Mouse (Mus musculus) spleen, adult 2 months (tissue): ENCODE measurements at regions not wholly inside any gene's neighbourhood (a gene's known extent, or its start where the extent isn't known, plus 50 kb on each side); places are given as distances from the start of the nearest gene placed in this dataset.
"Not testable (repeated sequence)": the region's sequence is repeated elsewhere in the genome, so short reads cannot be mapped to it uniquely, and the experiment has no call there.

Experiments used
- DNase-seq, 2 experiments: peaks; one replicate each; pipeline versions ENCODE4 v3.0.0 to v3.0.0-alpha.2; 2012 to 2021; ENCODE audit warnings: low spot score in 2 of 2, low read depth in 1 of 2
- H3K27ac ChIP-seq: fragments of 200-500 bp; 2 replicates; pipeline ENCODE4 v1.5.1; 2012; ENCODE audit warnings: low read length, inconsistent platforms; ENCODE audit not compliant: insufficient read depth
- H3K27me3 ChIP-seq: fragments of 200-500 bp; 2 replicates; pipeline ENCODE4 v1.6.1; 2012; ENCODE audit warnings: mild to moderate bottlenecking, moderate library complexity, low read length, inconsistent platforms; ENCODE audit not compliant: control insufficient read depth, insufficient read depth
- H3K36me3 ChIP-seq: fragments of 200-500 bp; 2 replicates; pipeline ENCODE4 v1.6.1; 2012; ENCODE audit warnings: mild to moderate bottlenecking, low read length, inconsistent platforms; ENCODE audit not compliant: control insufficient read depth, insufficient read depth
- H3K4me1 ChIP-seq: fragments of 200-500 bp; 2 replicates; pipeline ENCODE4 v1.6.1; 2011; ENCODE audit warnings: inconsistent platforms; ENCODE audit not compliant: control insufficient read depth, insufficient read depth, insufficient read length
- H3K4me3 ChIP-seq: fragments of 200-500 bp; 2 replicates; pipeline ENCODE4 v1.5.1; 2011; ENCODE audit warnings: mild to moderate bottlenecking, inconsistent platforms; ENCODE audit not compliant: insufficient read depth, insufficient read length; ENCODE audit errors: extremely low read depth
- CTCF ChIP-seq: fragments of 200-500 bp; IDR thresholded peaks from 2 replicates; pipeline ENCODE4 v1.5.1; 2011; ENCODE audit warnings: mild to moderate bottlenecking, inconsistent platforms; ENCODE audit not compliant: insufficient read depth, insufficient read length, insufficient replicate concordance; ENCODE audit errors: extremely low read depth
- POLR2A ChIP-seq: fragments of 200-500 bp; IDR thresholded peaks from 2 replicates; pipeline ENCODE4 v1.6.1; 2011; ENCODE audit warnings: low read depth, low read length, inconsistent platforms
- WGBS: fragments of 180-500 bp; shearing (Covaris S2); methylation state at CpG from one replicate; pipeline ENCODE4 v1.1.7; 2018; 5-methylcytosine and 5-hydroxymethylcytosine counted together

- no peaks in the 10 kb centered on the region for H3K36me3 ChIP-seq
- TF ChIP-seq POLR2A = no peak
- TF ChIP-seq CTCF = no peak
- no peaks in the 10 kb centered on the region for H3K4me1 ChIP-seq
- no peak overlapping the region for H3K4me3 ChIP-seq
- H3K27me3 ChIP-seq = no peaks in the 10 kb centered on the region
- no peak overlapping the region for H3K27ac ChIP-seq
- DNase-seq = no peak
These were observed 96.7 kb upstream of the Tbl1x start for GRCm38 (mm10) chrX:77414156-77414555.

GRCm38 (mm10) chrX:77417766-77418165 lies 93.0 kb upstream of the Tbl1x start:
- peak in 1 of 2 experiments; percentile 4 for DNase-seq
- no peak for TF ChIP-seq POLR2A
- no peak for TF ChIP-seq CTCF
- Histone ChIP-seq H3K4me1 (no peaks in the 10 kb centered on the region), H3K27me3 (no peaks in the 10 kb centered on the region), H3K36me3 (no peaks in the 10 kb centered on the region), H3K27ac (no peak overlapping the region), H3K4me3 (no peak overlapping the region)

- no peak for DNase-seq
- WGBS = 68% methylated on average over 2 of the region's 2 CpGs
These were observed 88.6 kb upstream of the Tbl1x start for GRCm38 (mm10) chrX:77422206-77422605.

GRCm38 (mm10) chrX:77424792-77425727 lies 85.8 kb upstream of the Tbl1x start:
- H3K4me3 ChIP-seq = no peak overlapping the region
- 85% methylated on average over 3 of the region's 3 CpGs for WGBS
- no peak overlapping the region for H3K27ac ChIP-seq
- DNase-seq = no peak
- H3K4me1 ChIP-seq = no peaks in the 10 kb centered on the region
- no peaks in the 10 kb centered on the region for H3K36me3 ChIP-seq
- TF ChIP-seq CTCF (no peak), POLR2A (no peak)
- H3K27me3 ChIP-seq = no peaks in the 10 kb centered on the region

More at GRCm38 (mm10) chrX:77422206-77422605, 88.6 kb upstream of the Tbl1x start:
- H3K4me1 ChIP-seq = no peaks in the 10 kb centered on the region
- no peaks in the 10 kb centered on the region for H3K27me3 ChIP-seq
- no peaks in the 10 kb centered on the region for H3K36me3 ChIP-seq
- no peak overlapping the region for H3K27ac ChIP-seq
- TF ChIP-seq CTCF (no peak), POLR2A (no peak)
- no peak overlapping the region for H3K4me3 ChIP-seq

GRCm38 (mm10) chrX:77425728-77426102 lies 85.1 kb upstream of the Tbl1x start:
- not testable (repeated sequence) for H3K4me3 ChIP-seq, H3K27ac ChIP-seq, DNase-seq, H3K27me3 ChIP-seq, H3K4me1 ChIP-seq, H3K36me3 ChIP-seq
- 81% methylated on average over 3 of the region's 3 CpGs for WGBS

- H3K27me3 ChIP-seq, H3K4me3 ChIP-seq, H3K4me1 ChIP-seq, H3K36me3 ChIP-seq, H3K27ac ChIP-seq, DNase-seq: not testable (repeated sequence)
- WGBS = 83% methylated on average over 6 of the region's 6 CpGs
These were observed 84.0 kb upstream of the Tbl1x start for GRCm38 (mm10) chrX:77426836-77427235.

GRCm38 (mm10) chrX:77432001-77432565 lies 78.7 kb upstream of the Tbl1x start:
- Histone ChIP-seq H3K4me3 (no peak overlapping the region), H3K36me3 (no peaks in the 10 kb centered on the region), H3K27ac (no peak overlapping the region), H3K27me3 (no peaks in the 10 kb centered on the region), H3K4me1 (no peaks in the 10 kb centered on the region)
- 82% methylated on average over 2 of the region's 2 CpGs for whole genome bisulfite sequencing
- TF ChIP-seq POLR2A (no peak), CTCF (no peak)
- DNase-seq = no peak
